Mouse (Mus musculus) R1 (cell line): Measurements from ENCODE around the gene Phactr1.

Experiments
- DNase-seq: peaks from one replicate; pipeline ENCODE4 v3.0.0-alpha.2; 2018; ENCODE audit warnings: low read depth, low spot score

Phactr1 gene

DNA sequence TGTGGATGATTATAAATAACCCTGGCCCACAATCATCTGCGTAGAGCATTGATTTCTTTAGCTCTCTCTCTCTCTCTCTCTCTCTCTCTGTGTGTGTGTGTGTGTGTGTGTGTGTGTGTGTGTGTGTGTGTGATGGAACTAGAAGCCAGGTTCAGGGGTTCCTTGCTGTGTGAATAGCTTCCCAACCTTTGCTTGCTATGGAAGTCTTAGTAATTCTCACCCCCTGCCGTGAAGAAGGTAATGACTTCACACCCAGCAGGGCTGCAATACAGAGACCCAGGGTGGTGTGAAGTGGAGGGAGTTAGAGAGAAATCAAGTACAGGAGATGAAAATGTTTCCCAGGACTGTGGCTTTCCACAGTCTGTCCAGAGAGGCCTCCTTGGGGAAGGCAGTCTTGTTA, 293.5 kb downstream of the Phactr1 start:
- no peak for DNase-seq

DNA sequence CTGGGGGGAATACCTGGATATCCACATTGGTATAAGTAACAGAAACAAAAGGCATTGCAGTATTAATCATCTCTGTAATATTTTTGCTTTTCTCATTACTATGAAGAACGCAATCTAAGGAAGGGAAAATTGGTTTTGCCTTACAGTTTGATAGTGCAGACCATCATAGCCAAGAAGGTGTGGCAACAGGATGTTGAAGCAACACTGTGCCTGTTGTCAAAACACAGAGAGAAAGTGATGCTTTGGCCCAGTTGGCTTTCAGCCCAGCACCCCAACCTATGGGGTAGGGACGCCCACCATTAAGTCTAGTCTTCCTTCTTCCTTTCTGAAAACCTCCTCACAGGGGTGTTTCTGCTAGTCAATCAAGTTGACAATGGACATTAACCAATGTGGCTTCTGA, 294.1 kb downstream of the Phactr1 start:
- no peak for DNase-seq

DNA sequence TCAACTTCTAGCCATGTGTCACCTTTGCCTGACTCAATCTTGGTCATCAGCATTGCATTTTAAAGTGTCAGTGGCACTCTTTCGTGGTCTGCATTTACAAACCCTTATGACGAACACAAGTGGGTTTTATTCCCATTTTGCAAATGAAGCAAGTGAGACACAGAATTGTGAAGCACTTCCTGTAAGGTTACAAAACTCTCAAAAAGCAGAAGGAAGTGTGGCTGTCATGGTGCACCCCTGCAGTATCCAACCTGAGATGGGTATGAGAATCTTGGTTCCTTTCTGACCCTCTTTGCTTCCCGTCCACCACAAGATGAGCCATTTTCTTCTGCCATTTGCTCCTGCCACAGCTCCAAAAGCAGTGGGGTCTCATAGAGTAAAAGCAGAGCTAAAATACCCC, 295.7 kb downstream of the Phactr1 start:
- DNase-seq, result no peak

DNA sequence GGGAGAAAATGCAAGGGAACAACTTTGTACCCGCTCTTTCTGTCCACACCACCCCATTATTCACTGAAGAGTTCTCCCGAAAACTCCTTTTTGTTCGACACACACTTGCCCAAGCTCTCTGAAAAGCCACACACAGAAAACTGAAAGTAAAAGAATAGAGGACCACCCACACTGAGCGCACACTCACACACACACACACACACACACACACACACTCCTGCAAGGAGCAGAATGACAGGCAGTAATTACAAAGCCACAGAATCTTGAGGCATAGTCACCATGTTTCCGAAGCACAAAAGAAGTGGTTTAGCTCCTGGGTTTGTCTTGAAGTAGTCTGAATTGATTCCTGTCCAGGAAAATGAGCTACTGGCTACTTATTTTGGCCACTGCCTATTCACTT, 296.5 kb downstream of the Phactr1 start:
- DNase-seq, result no peak

DNA sequence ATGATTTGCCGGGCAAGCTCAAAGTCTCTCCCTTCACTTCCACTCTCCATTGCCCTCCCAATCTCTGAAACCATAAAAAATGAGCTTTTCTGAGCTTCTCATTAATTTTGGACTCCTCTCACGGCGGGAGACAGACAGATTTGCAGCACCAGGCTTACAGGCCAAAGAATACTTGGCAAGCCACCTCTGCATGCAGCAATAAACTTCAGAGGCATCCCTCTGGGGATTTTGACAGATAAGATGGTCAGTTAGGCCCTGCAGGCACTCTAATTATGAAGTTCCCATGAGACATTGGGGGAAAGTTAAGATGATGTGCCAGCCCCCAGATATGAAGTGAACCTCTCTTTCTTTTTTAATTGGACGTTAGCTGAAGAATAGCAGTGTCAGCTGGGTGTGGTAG, 300.2 kb downstream of the Phactr1 start:
- no peak for DNase-seq

GRCm38 (mm10) chr13:42982646-42983045, 302.2 kb downstream of the Phactr1 start:
- DNase-seq, result no peak

GRCm38 (mm10) chr13:42985806-42986205, 305.4 kb downstream of the Phactr1 start:
- no peak for DNase-seq

DNA sequence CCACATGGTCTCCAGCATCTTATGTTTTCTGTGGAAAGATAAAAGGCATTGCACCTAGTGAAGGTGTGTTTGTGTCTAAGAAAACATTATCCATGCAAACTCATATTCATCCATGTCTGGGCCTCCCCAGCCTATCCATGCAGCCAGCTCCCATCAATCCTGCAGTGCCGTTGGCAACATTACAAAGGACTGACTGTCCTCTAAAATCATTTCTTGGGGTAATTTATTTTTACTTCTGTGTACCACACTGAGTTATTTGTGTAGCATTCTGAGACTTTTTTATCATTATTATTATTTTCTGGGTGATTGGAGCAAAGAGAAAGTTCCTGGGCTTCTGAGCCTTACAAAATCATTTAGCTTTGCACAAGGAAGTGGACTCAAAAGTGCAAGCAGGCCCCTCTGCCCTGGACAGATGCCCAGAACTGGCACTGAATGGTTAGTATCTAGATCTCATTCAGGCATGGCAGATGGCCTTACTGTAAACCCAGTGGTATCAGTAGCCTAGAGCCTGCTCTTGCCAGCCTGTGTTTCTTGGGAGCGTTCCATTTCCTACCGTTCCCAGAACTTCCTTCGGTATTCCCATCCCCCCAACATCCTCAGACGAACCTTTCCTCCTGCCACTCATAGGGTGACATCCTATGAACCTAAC, 307.6 kb downstream of the Phactr1 start:
- no peak for DNase-seq

- peak; percentile 9 for DNase-seq
These were observed 309.1 kb downstream of the Phactr1 start for GRCm38 (mm10) chr13:42989481-42989880.

- no peak for DNase-seq
These were observed 309.6 kb downstream of the Phactr1 start for GRCm38 (mm10) chr13:42990051-42990450.

DNA sequence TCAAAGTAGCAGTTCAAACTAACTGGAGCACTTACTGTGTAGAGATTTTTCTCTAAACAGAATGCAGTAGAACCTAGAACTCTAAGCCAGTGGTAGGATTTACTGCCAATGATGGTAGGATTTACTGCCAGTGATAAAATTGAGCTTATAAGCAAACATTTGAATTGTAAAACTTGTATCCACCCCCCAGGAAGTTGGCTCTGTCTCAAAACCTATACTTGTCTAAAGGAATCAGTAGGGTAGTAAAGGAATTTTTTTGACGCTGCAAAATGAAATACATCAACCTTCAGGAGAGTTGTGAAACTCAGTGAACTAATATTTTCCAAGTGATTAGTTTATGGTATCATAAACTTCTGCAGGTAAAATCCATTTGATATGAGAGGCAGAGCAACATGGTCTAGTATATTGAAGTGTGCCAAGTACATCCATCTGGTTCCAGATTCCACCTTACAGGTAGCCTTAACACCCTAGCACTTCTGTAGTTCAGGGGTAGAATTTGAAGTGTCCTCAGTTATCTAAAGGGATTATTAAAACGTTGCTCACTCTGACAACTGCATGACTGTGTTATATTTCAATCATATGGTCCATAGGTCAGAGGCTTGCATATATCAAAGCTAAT, 310.2 kb downstream of the Phactr1 start:
- DNase-seq, result no peak

- DNase-seq, result no peak
These were observed 310.7 kb downstream of the Phactr1 start for GRCm38 (mm10) chr13:42991164-42991563.

- DNase-seq, result no peak
These were observed 311.9 kb downstream of the Phactr1 start for GRCm38 (mm10) chr13:42992306-42992705.

DNA sequence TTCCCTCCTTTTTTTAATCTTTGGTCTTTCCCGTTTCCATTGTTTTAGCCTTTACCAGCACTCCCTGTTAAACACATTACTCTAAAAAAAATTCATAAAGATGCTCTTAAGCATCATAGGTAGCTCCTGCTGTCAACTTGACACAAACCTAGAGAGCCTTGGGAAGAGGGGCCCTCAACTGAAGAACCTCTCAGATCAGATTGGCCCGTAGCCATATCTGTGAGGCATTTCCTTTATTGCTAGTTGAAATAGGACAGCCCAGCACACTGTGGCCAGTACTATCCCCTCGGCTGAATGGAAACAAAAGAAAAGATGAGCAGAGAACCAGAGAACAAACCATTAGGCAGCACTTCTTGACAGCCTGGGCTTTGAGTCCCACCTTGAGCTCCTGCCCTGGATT, 313.9 kb downstream of the Phactr1 start:
- no peak for DNase-seq

DNA sequence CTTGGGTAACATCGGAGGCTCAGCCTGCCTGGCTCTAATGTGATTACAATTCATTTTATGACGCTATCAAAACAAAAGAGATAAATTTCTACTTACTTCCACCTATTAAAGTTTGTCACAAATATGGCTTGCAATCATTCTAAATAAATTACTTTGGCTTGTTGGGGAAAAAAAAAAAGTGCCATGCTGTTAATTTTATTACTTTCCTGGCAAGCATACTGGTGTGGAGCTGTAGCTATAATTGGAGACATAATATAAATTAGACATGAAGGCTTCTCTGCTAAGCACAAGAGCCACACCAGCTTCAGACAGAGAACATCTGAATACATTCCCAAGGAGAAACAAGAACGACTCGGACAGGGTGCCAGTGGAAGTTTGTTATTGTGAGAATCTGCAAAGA, 315.8 kb downstream of the Phactr1 start:
- DNase-seq, result no peak

DNA sequence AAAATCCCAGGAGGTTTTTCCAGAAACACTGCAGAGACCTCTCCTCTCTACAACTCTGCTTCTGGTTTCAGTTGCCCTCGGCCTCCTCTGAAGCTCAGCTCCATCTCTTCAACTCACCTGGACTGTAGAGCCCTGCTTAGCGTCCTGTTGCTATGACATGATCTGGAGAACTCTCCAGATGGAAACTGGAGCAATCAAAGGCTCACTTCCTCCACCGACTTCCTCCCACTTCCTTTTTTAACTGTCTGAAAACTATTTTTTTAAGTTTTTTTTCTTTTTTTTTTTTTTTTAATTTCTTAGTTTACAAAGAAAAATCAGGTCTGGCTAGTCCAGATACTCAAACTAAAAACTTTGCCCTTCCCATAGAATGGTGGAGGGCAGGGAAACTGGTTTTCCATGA, 318.9 kb downstream of the Phactr1 start:
- no peak for DNase-seq

DNA sequence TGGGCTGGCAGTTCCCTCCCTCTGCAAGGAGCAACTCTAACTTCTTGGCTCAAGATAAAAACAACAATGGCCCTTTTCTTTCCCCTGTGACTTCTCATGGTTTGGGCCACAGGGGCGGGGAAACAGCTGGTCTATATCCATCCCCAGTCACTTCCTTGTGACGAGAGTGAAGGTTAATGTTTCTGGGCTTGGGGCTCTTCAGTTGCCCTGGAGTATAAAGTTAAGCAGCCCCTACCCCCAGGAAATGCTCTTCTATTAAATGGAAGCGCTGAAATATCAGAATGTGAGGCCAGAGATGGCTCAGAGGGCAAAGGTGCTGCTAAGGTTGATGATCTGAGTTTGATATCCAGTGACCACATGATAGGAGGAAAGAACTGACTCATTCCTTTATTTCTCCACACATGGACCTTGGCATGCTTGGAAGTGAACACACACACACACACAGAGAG, 324.7 kb downstream of the Phactr1 start:
- DNase-seq, result no peak

DNA sequence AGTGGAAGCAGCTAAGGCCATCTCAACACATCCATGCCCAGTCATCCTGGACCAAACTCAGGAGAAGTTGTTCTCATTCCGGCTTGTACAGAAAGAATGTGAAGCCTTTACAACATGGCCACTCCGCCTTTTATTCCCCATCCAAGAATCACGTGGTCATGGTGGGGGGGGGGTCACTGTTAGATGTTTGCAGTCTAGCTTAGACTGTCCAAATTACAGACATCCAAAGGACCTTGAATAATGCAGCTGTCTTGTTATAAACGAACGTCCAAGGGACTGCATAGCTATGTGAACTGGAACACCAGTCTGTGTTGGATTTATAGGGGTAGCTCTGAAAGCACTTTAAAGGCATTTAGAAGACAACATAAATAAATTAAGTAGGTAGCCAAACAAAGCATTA, 328.0 kb downstream of the Phactr1 start:
- no peak for DNase-seq

DNA sequence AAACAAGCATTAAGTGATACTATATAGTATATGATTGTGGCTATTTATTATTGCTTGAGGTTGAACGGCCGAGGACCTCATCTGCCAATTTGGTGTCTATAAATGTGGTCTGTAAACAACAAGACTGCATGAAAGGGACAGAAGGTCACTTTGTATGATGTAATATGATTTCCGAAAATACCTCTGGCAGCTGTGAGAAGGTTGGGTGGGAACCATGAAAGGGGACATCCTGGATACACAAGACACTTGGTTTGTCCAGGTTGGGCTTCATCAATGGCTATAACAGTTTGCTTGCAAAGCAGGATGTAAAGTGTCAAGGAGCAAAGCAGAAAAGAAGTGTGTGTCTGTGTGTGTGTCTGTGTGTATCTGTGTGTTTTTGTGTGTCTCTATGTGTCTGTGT, 329.2 kb downstream of the Phactr1 start:
- no peak for DNase-seq

GRCm38 (mm10) chr13:43011516-43011915, 331.1 kb downstream of the Phactr1 start:
- no peak for DNase-seq

GRCm38 (mm10) chr13:43013984-43014383, 333.6 kb downstream of the Phactr1 start:
- DNase-seq, result no peak

GRCm38 (mm10) chr13:43015768-43016167, 335.3 kb downstream of the Phactr1 start:
- no peak for DNase-seq

DNA sequence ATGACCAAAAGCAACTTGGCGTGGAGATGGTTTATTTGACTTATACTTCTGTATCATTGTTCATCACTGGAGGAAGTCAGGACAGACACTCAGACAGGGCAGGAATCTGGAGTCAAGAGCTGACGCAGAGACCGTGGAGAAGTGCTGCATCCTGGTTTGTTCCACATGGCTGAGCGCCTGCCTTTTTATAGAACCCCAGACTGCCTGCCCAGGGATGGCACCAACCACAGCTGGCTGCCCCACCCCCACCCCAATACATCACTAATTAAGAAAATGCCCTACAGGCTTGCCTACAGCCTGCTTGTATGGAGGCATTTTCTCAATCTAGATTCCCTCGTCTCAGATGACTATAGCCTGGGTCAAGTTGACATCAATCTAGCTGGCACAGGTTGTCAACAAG, 338.4 kb downstream of the Phactr1 start:
- no peak for DNase-seq

DNA sequence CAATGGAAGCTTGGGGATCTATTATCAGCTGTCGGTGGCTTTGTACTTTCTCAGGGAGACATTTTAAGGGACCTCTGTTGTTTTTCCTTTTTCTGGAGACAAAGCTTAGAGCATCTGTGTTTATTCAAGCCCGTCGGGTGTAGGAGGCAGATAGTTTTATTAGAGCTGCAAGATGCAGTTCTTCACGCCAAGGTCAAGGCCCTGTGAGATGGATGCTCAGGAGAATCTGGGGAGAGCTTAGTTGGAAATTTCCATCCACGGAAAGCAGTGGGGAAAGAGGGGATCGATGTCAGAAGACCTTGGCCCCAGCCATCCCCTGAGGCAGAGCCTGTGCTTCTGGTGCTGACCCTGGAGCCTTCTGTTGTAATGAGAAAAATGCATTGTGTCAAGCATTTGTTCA, 340.6 kb downstream of the Phactr1 start:
- no peak for DNase-seq
